Mouse (Mus musculus): ENCODE measurements around the gene Zbtb2. TPM values are rescaled to one million over a fixed set of nuclear protein-coding genes. Genes with fewer than 3 reads are reported as not detected.

Zbtb2 gene
- polyA plus RNA-seq, 1 experiment from 2014 or later, result 4.4 TPM

DNA sequence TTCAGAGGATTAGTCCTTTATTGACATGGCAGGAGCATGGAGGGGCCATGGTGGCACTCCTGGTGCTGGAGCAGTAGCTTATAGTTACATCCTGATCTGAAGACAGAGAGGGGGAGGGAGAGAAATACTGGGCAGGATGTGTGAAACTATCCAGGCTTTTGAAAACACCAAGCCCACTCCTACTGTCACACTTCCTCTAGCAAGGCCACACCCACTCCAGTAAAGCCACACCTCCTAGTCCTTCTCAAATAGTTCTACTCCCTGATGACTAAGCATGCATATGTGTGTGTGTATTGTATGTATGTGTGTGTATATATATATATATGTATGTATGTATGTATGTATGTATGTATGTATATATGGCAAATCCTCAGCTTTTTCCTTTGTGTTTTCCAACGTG lies 60.2 kb downstream of the Zbtb2 start:
- Histone ChIP-seq H3K36me3 (no peaks in the 10 kb centered on the region), H3K4me3 (replicated peaks) (no peak overlapping the region), H3K4me1 (replicated peaks) (no peaks in the 10 kb centered on the region; the same call in 1 of the 2 replicates), H3K9me3 (replicated peaks) (no peaks in the 10 kb centered on the region), H3K27me3 (no peaks in the 10 kb centered on the region), H3K27ac (no peak overlapping the region), H3K9ac (no peak overlapping the region), H3K4me2 (no peak overlapping the region)
- 78% methylated on average over 1 of the region's 1 CpGs for WGBS (ENCODE audit: insufficient replicate concordance)
- no peak for ATAC-seq (ENCODE audit: low read depth)
- DNase-seq, result no peak

GRCm38 (mm10) chr10:4325562-4325961 lies 62.3 kb downstream of the Zbtb2 start:
- DNase-seq (no peak), ATAC-seq (ENCODE audit: low read depth) (no peak)
- Histone ChIP-seq H3K27ac (no peak overlapping the region), H3K9me3 (replicated peaks) (no peaks in the 10 kb centered on the region), H3K4me3 (replicated peaks) (no peak overlapping the region), H3K27me3 (no peaks in the 10 kb centered on the region), H3K36me3 (no peaks in the 10 kb centered on the region), H3K4me2 (no peak overlapping the region), H3K4me1 (replicated peaks) (no peaks in the 10 kb centered on the region; the same call in 1 of the 2 replicates), H3K9ac (no peak overlapping the region)
- 47% methylated on average over 5 of the region's 5 CpGs for WGBS (ENCODE audit: insufficient replicate concordance)

DNA sequence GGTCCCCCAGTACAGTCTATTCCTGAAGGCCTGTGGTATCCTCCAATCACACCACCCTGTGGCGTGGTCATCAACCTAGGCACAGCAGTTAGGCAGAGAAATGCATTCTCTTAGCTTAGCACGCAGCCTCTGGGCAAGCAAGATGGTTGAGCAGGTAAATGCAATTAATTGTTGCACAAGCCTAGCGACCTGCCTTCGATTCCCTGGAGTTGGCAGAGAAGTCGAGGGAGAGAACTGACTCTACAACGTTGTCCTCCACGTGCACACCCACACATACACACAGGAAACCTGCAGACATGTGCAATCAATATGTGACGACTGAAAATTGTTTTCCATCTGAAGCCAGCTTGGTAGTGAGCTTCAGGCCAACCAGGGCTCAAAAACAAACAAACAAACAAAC lies 64.0 kb downstream of the Zbtb2 start:
- no peak for ATAC-seq (ENCODE audit: low read depth)

More for the DNA sequence above, 64.0 kb downstream of the Zbtb2 start:
- WGBS (ENCODE audit: insufficient replicate concordance), result 60% methylated on average over 8 of the region's 8 CpGs
- no peaks in the 10 kb centered on the region for H3K36me3 ChIP-seq
- no peak overlapping the region for H3K27ac ChIP-seq
- H3K4me1 ChIP-seq (replicated peaks), result no peaks in the 10 kb centered on the region; the same call in 1 of the 2 replicates
- no peak for DNase-seq
- no peak overlapping the region for H3K4me2 ChIP-seq
- no peak overlapping the region for H3K9ac ChIP-seq
- no peaks in the 10 kb centered on the region for H3K27me3 ChIP-seq
- H3K9me3 ChIP-seq (replicated peaks), result no peaks in the 10 kb centered on the region
- H3K4me3 ChIP-seq (replicated peaks), result no peak overlapping the region

Other genes starting within 250 kb of the Zbtb2 start
- 4.6 and 5.6 TPM in 2 replicates for gene Akap12, start 121.7 kb downstream of the Zbtb2 start, polyA plus RNA-seq (2015; fragmentation: Nextera tagmentation; extraction: Ambion mirVana)
- gene Rmnd1, start 44.3 kb upstream of the Zbtb2 start, polyA plus RNA-seq (2015; fragmentation: Nextera tagmentation; extraction: Ambion mirVana), result 21.4 and 25.0 TPM in 2 replicates
- gene Armt1, start 44.4 kb upstream of the Zbtb2 start, polyA plus RNA-seq (2015; fragmentation: Nextera tagmentation; extraction: Ambion mirVana), result 19.4 and 21.7 TPM in 2 replicates
- not detected in 2 replicates for gene Ccdc170, start 94.4 kb upstream of the Zbtb2 start, polyA plus RNA-seq (2015; fragmentation: Nextera tagmentation; extraction: Ambion mirVana)
- 0.03 and 0.12 TPM in 2 replicates for gene Esr1, start 223.5 kb upstream of the Zbtb2 start, polyA plus RNA-seq (2015; fragmentation: Nextera tagmentation; extraction: Ambion mirVana)